Mouse (Mus musculus) heart, embryonic 10.5 days (tissue): ENCODE data around the gene Il17rb. TPM values are rescaled to one million over a fixed set of nuclear protein-coding genes. Genes with fewer than 3 reads are reported as not detected.

Experiments used
- DNase-seq: peaks from one replicate; pipeline ENCODE4 v3.0.0-alpha.2; 2017; ENCODE audit warnings: low spot score
- H3K27ac ChIP-seq: fragments of 300-500 bp; sonication (generic); 2 replicates; pipeline ENCODE4 v1.5.1; 2016; ENCODE audit warnings: mild to moderate bottlenecking
- H3K27me3 ChIP-seq: fragments of 300-500 bp; sonication (generic); 2 replicates; pipeline ENCODE4 v1.6.1; 2016; ENCODE audit warnings: mild to moderate bottlenecking; ENCODE audit not compliant: poor library complexity, insufficient read depth, severe bottlenecking
- H3K36me3 ChIP-seq: fragments of 300-500 bp; sonication (generic); 2 replicates; pipeline ENCODE4 v1.6.1; 2016; ENCODE audit warnings: mild to moderate bottlenecking, moderate library complexity
- H3K4me1 ChIP-seq: fragments of 300-500 bp; sonication (generic); 2 replicates; pipeline ENCODE4 v1.6.1; 2016; ENCODE audit warnings: mild to moderate bottlenecking
- H3K4me3 ChIP-seq: fragments of 300-500 bp; sonication (generic); 2 replicates; pipeline ENCODE4 v1.5.1; 2016; ENCODE audit warnings: mild to moderate bottlenecking, moderate library complexity
- H3K9me3 ChIP-seq: fragments of 300-500 bp; sonication (generic); 2 replicates; pipeline ENCODE4 v1.6.1; 2016; ENCODE audit warnings: mild to moderate bottlenecking, moderate library complexity
- WGBS: fragments of 180-500 bp; shearing (Covaris S2); methylation state at CpG from one replicate; pipeline ENCODE4 v1.1.7; 2016; 5-methylcytosine and 5-hydroxymethylcytosine counted together
- polyA plus RNA-seq: library from polyadenylated mRNA; unstranded; fragments of >200 nt; fragmentation: Nextera tagmentation; extraction: Ambion mirVana; gene quantifications from 2 replicates; pipeline ENCODE4 v1.2.1, GENCODE M21; 2016

Gene Il17rb
- polyA plus RNA-seq = 0.32 and 0.69 TPM in 2 replicates

GRCm38 (mm10) chr14:30008733-30009575 is at the start of gene Il17rb, which contains the start of gene Chdh:
Il17rb (minus strand) TSS chr14:30008896.
Chdh (plus strand) TSS chr14:30009023.
- Histone ChIP-seq H3K36me3 (no peaks in the 10 kb centered on the region), H3K9me3 (no peaks in the 10 kb centered on the region), H3K27me3 (peaks cover 56% of the 10 kb centered on the region), H3K4me1 (peaks cover 14% of the 10 kb centered on the region), H3K4me3 (peak within 1 kb of the TSS; percentile 62), H3K27ac (peak within 1 kb of the TSS; percentile 49; the same call in 1 of the 2 replicates)
- WGBS = 7% methylated on average over 54 of the region's 54 CpGs
- DNase-seq = peak; percentile 79

- 0 out of 2 replicates have a peak, but pooled peaks cover 5% of the 10 kb centered on the region for H3K36me3 ChIP-seq
- no peak for DNase-seq
- WGBS = 74% methylated on average over 13 of the region's 13 CpGs
- H3K4me3 ChIP-seq = no peak overlapping the region
- H3K27ac ChIP-seq = no peak overlapping the region
- no peaks in the 10 kb centered on the region for H3K4me1 ChIP-seq
- no peaks in the 10 kb centered on the region for H3K27me3 ChIP-seq
- no peaks in the 10 kb centered on the region for H3K9me3 ChIP-seq
Measured at GRCm38 (mm10) chr14:30056031-30056766, 47.5 kb upstream of the Il17rb start.

- Histone ChIP-seq H3K4me1 (no peaks in the 10 kb centered on the region), H3K9me3 (no peaks in the 10 kb centered on the region), H3K4me3 (no peak overlapping the region), H3K27me3 (no peaks in the 10 kb centered on the region), H3K27ac (no peak overlapping the region), H3K36me3 (0 out of 2 replicates have a peak, but pooled peaks cover 5% of the 10 kb centered on the region)
- 75% methylated on average over 7 of the region's 7 CpGs for WGBS
- DNase-seq = no peak
Measured at GRCm38 (mm10) chr14:30054922-30055321, 46.2 kb upstream of the Il17rb start.

DNA sequence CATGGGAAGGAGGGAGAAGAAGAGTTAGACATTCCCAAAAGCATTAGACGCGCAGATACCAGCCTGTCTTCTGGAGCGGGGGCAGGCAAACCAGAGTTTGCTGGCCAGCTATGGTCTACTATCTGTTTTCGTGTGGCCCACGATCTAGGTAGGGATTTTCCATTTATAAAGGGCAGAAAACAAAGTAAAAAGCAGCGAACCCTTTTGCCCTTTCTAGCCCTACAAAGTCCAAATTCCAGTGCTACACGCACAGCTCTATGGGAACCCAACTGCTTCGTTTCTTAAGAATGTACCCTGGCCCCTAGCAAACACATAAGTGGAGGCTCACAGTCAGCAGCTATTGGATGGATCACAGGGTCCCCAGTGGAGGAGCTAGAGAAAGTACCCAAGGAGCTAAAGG is 41.6 kb upstream of the Il17rb start:
- Histone ChIP-seq H3K36me3 (peaks cover 14% of the 10 kb centered on the region), H3K4me1 (no peaks in the 10 kb centered on the region; the same call in 1 of the 2 replicates), H3K9me3 (no peaks in the 10 kb centered on the region), H3K27ac (no peak overlapping the region), H3K4me3 (no peak overlapping the region), H3K27me3 (no peaks in the 10 kb centered on the region)
- no peak for DNase-seq
- WGBS = 84% methylated on average over 8 of the region's 8 CpGs

DNA sequence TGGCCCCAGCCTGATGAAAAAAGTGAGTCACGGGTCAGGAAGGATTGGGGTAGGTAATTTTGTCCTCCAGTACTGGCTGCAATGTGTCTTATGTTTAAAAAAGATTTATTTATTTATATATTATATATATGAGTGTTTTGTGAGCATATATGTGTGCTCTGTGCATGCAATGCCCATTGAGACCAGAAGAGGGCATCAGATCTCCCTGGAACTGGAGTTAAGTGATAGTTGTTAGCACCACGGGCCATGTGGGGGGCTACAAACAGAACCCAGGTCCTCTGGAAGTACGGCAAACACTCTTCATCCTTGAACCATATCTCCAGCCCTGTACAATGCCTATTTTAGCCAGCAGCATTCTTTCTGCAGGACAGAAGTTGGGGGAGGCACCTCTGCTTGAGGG is 39.4 kb upstream of the Il17rb start:
- H3K27me3 ChIP-seq = no peaks in the 10 kb centered on the region
- no peaks in the 10 kb centered on the region for H3K9me3 ChIP-seq
- 86% methylated on average over 3 of the region's 3 CpGs for WGBS
- H3K4me1 ChIP-seq = peaks cover 4% of the 10 kb centered on the region; the same call in 1 of the 2 replicates
- no peak overlapping the region for H3K4me3 ChIP-seq
- no peak overlapping the region for H3K27ac ChIP-seq
- DNase-seq = no peak
- H3K36me3 ChIP-seq = peaks cover 14% of the 10 kb centered on the region

DNA sequence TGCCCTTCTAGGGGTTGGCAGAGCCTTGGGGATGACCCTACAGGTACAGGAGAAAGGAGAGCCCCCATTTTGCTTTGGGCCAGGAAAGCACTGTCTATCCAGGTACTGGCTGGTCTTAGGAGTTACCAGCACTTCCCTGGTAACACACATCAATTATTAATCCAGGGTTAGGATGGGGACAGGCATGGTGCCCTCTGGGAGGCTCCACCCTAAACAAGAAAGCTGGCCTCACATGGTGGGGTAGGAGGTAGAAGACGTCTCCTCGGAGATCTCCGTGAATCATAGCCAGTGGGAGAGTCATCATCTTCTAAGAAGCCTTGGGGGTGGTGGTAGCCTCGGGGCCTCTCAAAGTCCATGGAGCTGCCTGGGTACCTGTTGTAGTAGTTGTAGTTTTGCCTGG is 38.3 kb upstream of the Il17rb start:
- H3K36me3 ChIP-seq = peaks cover 19% of the 10 kb centered on the region
- H3K4me1 ChIP-seq = peaks cover 4% of the 10 kb centered on the region; the same call in 1 of the 2 replicates
- H3K27me3 ChIP-seq = no peaks in the 10 kb centered on the region
- no peak overlapping the region for H3K4me3 ChIP-seq
- H3K9me3 ChIP-seq = no peaks in the 10 kb centered on the region
- no peak overlapping the region for H3K27ac ChIP-seq
- no peak for DNase-seq
- 88% methylated on average over 4 of the region's 4 CpGs for WGBS

- H3K4me3 ChIP-seq = no peak overlapping the region
- no peaks in the 10 kb centered on the region for H3K27me3 ChIP-seq
- H3K27ac ChIP-seq = no peak overlapping the region
- peaks cover 4% of the 10 kb centered on the region; the same call in 1 of the 2 replicates for H3K4me1 ChIP-seq
- H3K9me3 ChIP-seq = no peaks in the 10 kb centered on the region
- DNase-seq = no peak
- H3K36me3 ChIP-seq = peaks cover 21% of the 10 kb centered on the region
- WGBS = 67% methylated on average over 8 of the region's 8 CpGs
Measured at GRCm38 (mm10) chr14:30045704-30046220, 37.1 kb upstream of the Il17rb start.

- 78% methylated on average over 10 of the region's 10 CpGs for WGBS
- Histone ChIP-seq H3K4me3 (no peak overlapping the region), H3K27ac (no peak overlapping the region), H3K36me3 (peaks cover 21% of the 10 kb centered on the region), H3K4me1 (peaks cover 4% of the 10 kb centered on the region; the same call in 1 of the 2 replicates), H3K27me3 (no peaks in the 10 kb centered on the region), H3K9me3 (no peaks in the 10 kb centered on the region)
- no peak for DNase-seq
Measured at GRCm38 (mm10) chr14:30045239-30045638, 36.5 kb upstream of the Il17rb start.

DNA sequence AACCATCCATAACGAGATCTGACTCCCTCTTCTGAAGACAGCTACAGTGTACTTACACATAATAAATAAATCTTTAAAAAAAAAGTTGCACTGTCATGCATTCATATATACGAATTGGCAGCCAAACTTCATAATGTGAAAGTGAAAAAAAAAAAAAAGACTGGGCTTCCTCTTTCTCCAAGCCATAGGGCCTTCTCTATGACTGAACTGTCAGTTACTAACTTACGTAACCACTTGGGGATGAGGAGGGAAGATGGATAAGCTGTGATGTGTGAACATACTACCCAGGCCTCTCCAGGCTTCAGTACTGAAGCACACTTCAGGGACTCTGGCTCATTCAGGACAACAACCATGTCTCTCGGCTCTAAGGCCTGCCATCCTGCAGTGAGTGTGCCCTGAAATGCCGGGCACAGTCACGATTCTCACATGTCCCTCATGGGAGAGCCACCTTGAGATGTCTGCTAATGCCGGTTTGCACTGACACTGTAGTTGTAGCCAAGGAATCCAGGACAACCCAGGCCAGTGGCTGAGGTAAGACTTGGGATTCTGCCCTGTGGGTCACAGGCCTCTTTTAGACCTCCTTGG is 34.8 kb upstream of the Il17rb start:
- no peak overlapping the region for H3K27ac ChIP-seq
- peaks cover 17% of the 10 kb centered on the region for H3K36me3 ChIP-seq
- H3K4me1 ChIP-seq = peaks cover 4% of the 10 kb centered on the region; the same call in 1 of the 2 replicates
- WGBS = 88% methylated on average over 7 of the region's 7 CpGs
- H3K27me3 ChIP-seq = no peaks in the 10 kb centered on the region
- H3K4me3 ChIP-seq = no peak overlapping the region
- no peaks in the 10 kb centered on the region for H3K9me3 ChIP-seq
- DNase-seq = no peak

DNA sequence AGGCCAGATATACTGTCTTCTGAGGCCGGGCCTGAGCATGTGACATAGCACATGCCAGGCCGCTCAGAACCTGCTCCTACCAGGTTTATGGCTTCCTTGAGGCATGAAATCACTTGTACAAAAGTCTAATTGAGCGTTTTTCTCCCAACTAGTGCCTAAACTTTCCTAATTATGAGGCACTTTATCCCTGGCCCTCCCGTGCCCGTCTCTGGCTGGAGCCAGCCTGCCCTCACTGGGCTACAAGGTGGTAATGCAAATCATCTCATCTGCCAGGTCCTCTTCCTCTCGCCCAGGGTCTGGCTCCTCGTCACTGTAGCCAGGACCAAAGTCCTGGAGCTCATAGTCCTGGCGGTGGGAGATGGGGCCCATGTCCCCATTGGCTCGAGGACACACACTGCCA is 33.1 kb upstream of the Il17rb start:
- 81% methylated on average over 9 of the region's 9 CpGs for WGBS
- Histone ChIP-seq H3K27ac (no peak overlapping the region), H3K4me3 (no peak overlapping the region), H3K9me3 (no peaks in the 10 kb centered on the region), H3K36me3 (peaks cover 17% of the 10 kb centered on the region; the same call in 1 of the 2 replicates), H3K27me3 (no peaks in the 10 kb centered on the region), H3K4me1 (peaks cover 4% of the 10 kb centered on the region; the same call in 1 of the 2 replicates)
- DNase-seq = no peak

GRCm38 (mm10) chr14:30039413-30039812 is 30.7 kb upstream of the Il17rb start:
- Histone ChIP-seq H3K9me3 (no peaks in the 10 kb centered on the region), H3K4me1 (0 out of 2 replicates have a peak, but pooled peaks cover 3% of the 10 kb centered on the region), H3K36me3 (peaks cover 24% of the 10 kb centered on the region; the same call in 1 of the 2 replicates), H3K27ac (no peak overlapping the region), H3K4me3 (no peak overlapping the region), H3K27me3 (0 out of 2 replicates have a peak, but pooled peaks cover 4% of the 10 kb centered on the region)
- 70% methylated on average over 4 of the region's 4 CpGs for WGBS
- no peak for DNase-seq

- H3K4me1 ChIP-seq = 0 out of 2 replicates have a peak, but pooled peaks cover 3% of the 10 kb centered on the region
- 0 out of 2 replicates have a peak, but pooled peaks cover 4% of the 10 kb centered on the region for H3K27me3 ChIP-seq
- H3K36me3 ChIP-seq = peaks cover 34% of the 10 kb centered on the region; the same call in 1 of the 2 replicates
- H3K4me3 ChIP-seq = no peak overlapping the region
- WGBS = 89% methylated on average over 18 of the region's 18 CpGs
- DNase-seq = no peak
- H3K27ac ChIP-seq = no peak overlapping the region
- no peaks in the 10 kb centered on the region for H3K9me3 ChIP-seq
Measured at GRCm38 (mm10) chr14:30038431-30038830, 29.7 kb upstream of the Il17rb start.
